Mouse (Mus musculus) heart, embryonic 12.5 days (tissue): Measurements from ENCODE around the gene 9530053A07Rik. TPM values are rescaled to one million over a fixed set of nuclear protein-coding genes. Genes with fewer than 3 reads are reported as not detected.
"Not testable (repeated sequence)": the region's sequence is repeated elsewhere in the genome, so short reads cannot be mapped to it uniquely, and the experiment has no call there.

ENCODE experiments used
- ATAC-seq: fragments of 200-750 bp; cut with Nextera tagmentation; 2 replicates; pipeline ENCODE4 v1.8.0; 2017; ENCODE audit warnings: moderate TSS enrichment, moderate library complexity; ENCODE audit not compliant: insufficient number of reproducible peaks, low FRiP score
- H3K27ac ChIP-seq: fragments of 300-500 bp; sonication (generic); 2 replicates; pipeline ENCODE4 v1.5.1; 2016; ENCODE audit warnings: mild to moderate bottlenecking, moderate library complexity; ENCODE audit not compliant: poor library complexity, severe bottlenecking
- H3K27me3 ChIP-seq: fragments of 300-500 bp; sonication (generic); replicated peaks from 2 replicates; pipeline ENCODE4 v1.6.1; 2016; ENCODE audit warnings: mild to moderate bottlenecking, moderate library complexity
- H3K36me3 ChIP-seq: fragments of 300-500 bp; sonication (generic); 2 replicates; pipeline ENCODE4 v1.6.1; 2016; ENCODE audit warnings: mild to moderate bottlenecking, moderate library complexity
- H3K4me1 ChIP-seq: fragments of 300-500 bp; sonication (generic); replicated peaks from 2 replicates; pipeline ENCODE4 v1.6.1; 2016; ENCODE audit warnings: mild to moderate bottlenecking
- H3K4me2 ChIP-seq: fragments of 300-500 bp; sonication (generic); 2 replicates; pipeline ENCODE4 v1.6.1; 2016; ENCODE audit warnings: mild to moderate bottlenecking, moderate library complexity
- H3K4me3 ChIP-seq: fragments of 300-500 bp; sonication (generic); 2 replicates; pipeline ENCODE4 v1.5.1; 2016; ENCODE audit warnings: mild to moderate bottlenecking
- H3K9ac ChIP-seq: fragments of 300-500 bp; sonication (generic); 2 replicates; pipeline ENCODE4 v1.6.1; 2016; ENCODE audit warnings: mild to moderate bottlenecking, moderate library complexity
- H3K9me3 ChIP-seq: fragments of 300-500 bp; sonication (generic); replicated peaks from 2 replicates; pipeline ENCODE4 v1.6.1; 2016; ENCODE audit warnings: mild to moderate bottlenecking, moderate library complexity
- WGBS: fragments of 180-500 bp; shearing (Covaris S2); methylation state at CpG from one replicate; pipeline ENCODE4 v1.1.7; 2016; 5-methylcytosine and 5-hydroxymethylcytosine counted together
- polyA plus RNA-seq: library from polyadenylated mRNA; unstranded; fragments of >200 nt; fragmentation: Nextera tagmentation; extraction: Ambion mirVana; gene quantifications from 2 replicates; pipeline ENCODE4 v1.2.1, GENCODE M21; 2016

9530053A07Rik gene
- 0.04 and 0.08 TPM in 2 replicates for polyA plus RNA-seq

DNA sequence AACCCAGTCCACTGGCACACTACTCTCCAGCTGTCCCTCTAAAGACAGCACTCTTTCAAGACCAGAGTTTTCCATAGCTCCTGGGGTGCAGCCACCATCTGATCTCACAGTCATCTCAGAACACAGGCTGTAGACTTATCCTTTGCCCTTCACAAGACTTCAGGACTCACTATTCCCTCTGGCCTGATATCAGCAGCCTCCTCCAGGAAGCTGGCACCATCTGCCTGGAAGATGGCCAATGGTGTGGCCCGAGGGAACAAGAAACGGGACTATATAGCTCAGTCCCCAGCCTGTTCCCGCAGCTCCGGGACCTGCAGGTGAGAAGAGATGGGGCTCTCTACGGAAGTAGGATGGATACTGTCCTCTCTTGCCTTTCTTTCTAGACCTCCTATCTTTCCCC lies at the start of gene 9530053A07Rik:
TSS of gene 9530053A07Rik (plus strand) at position 301 of the 400 bp plus-strand sequence.
- H3K27ac ChIP-seq = no peak within 1 kb of the TSS
- no peak for ATAC-seq
- no peaks in the 10 kb centered on the region for H3K4me1 ChIP-seq
- no peaks in the 10 kb centered on the region for H3K36me3 ChIP-seq
- 80% methylated on average over 5 of the region's 5 CpGs for WGBS
- H3K27me3 ChIP-seq = no peaks in the 10 kb centered on the region
- no peaks in the 10 kb centered on the region for H3K9me3 ChIP-seq
- H3K9ac ChIP-seq = no peak within 1 kb of the TSS
- H3K4me2 ChIP-seq = no peak within 1 kb of the TSS
- H3K4me3 ChIP-seq = no peak within 1 kb of the TSS

- WGBS = 60% methylated on average over 7 of the region's 7 CpGs
- no peaks in the 10 kb centered on the region for H3K36me3 ChIP-seq
- no peak overlapping the region for H3K4me2 ChIP-seq
- ATAC-seq = no peak
- no peaks in the 10 kb centered on the region for H3K4me1 ChIP-seq
- peaks cover 3% of the 10 kb centered on the region; the same call in 1 of the 2 replicates for H3K27me3 ChIP-seq
- H3K9me3 ChIP-seq = 0 out of 2 replicates have a peak, but pooled peaks cover 5% of the 10 kb centered on the region
- no peak overlapping the region for H3K27ac ChIP-seq
- H3K9ac ChIP-seq = no peak overlapping the region
- H3K4me3 ChIP-seq = no peak overlapping the region
Measured at GRCm38 (mm10) chr7:28084215-28084614, 45.1 kb upstream of the 9530053A07Rik start.

GRCm38 (mm10) chr7:28086236-28086635 lies 43.0 kb upstream of the 9530053A07Rik start:
- H3K27me3 ChIP-seq = peaks cover 3% of the 10 kb centered on the region; the same call in 1 of the 2 replicates
- no peaks in the 10 kb centered on the region for H3K4me1 ChIP-seq
- no peak overlapping the region for H3K9ac ChIP-seq
- ATAC-seq = no peak
- no peak overlapping the region for H3K4me3 ChIP-seq
- H3K27ac ChIP-seq = no peak overlapping the region
- 0 out of 2 replicates have a peak, but pooled peaks cover 5% of the 10 kb centered on the region for H3K9me3 ChIP-seq
- 77% methylated on average over 16 of the region's 16 CpGs for WGBS
- no peaks in the 10 kb centered on the region for H3K36me3 ChIP-seq
- no peak overlapping the region for H3K4me2 ChIP-seq

DNA sequence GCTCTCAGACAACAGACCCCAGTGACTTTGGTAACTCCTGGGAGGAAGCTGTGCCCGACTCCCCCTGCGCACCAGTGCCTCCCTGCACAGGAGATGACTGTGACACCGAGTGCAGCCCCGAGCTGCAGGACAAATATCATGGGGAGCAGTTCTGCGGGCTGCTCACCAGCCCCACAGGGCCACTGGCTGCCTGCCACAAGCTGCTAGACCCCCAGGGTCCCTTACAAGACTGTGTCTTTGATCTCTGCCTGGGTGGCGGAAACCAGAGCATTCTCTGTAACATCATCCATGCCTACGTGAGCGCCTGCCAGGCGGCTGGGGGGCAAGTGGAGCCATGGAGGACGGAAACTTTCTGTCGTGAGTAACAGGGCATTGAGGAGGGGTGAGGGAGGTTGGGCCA lies 35.7 kb upstream of the 9530053A07Rik start:
- Histone ChIP-seq H3K27ac (no peak overlapping the region), H3K4me2 (no peak overlapping the region), H3K4me3 (no peak overlapping the region), H3K9me3 (no peaks in the 10 kb centered on the region), H3K36me3 (no peaks in the 10 kb centered on the region), H3K9ac (no peak overlapping the region), H3K4me1 (no peaks in the 10 kb centered on the region), H3K27me3 (0 out of 2 replicates have a peak, but pooled peaks cover 5% of the 10 kb centered on the region)
- no peak for ATAC-seq
- 33% methylated on average over 11 of the region's 11 CpGs for WGBS

DNA sequence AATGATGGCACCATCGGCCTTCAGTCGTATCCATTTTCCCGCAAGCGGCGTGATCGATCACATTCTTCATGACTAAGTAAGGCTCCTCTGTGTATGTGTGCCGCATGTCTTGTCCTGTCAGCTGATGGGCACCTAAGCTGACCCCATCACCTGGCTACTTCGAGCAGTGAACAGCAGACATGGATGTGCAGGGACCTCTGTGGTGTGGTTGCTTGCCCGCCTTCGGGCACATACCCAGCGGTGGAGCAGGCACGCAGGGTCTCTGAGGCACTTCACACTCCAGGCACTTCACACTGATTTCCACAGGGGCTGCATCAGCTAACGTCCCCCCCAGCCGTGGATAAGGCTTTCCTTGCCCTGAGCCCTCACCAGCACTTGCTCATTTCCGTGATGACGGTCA lies 30.2 kb upstream of the 9530053A07Rik start:
- H3K36me3 ChIP-seq = no peaks in the 10 kb centered on the region
- peaks cover 15% of the 10 kb centered on the region; the same call in 1 of the 2 replicates for H3K27me3 ChIP-seq
- no peak overlapping the region for H3K4me2 ChIP-seq
- no peak overlapping the region for H3K9ac ChIP-seq
- H3K9me3 ChIP-seq = peaks cover 14% of the 10 kb centered on the region
- H3K4me1 ChIP-seq = no peaks in the 10 kb centered on the region
- no peak overlapping the region for H3K27ac ChIP-seq
- 91% methylated on average over 16 of the region's 16 CpGs for WGBS
- no peak for ATAC-seq
- no peak overlapping the region for H3K4me3 ChIP-seq

DNA sequence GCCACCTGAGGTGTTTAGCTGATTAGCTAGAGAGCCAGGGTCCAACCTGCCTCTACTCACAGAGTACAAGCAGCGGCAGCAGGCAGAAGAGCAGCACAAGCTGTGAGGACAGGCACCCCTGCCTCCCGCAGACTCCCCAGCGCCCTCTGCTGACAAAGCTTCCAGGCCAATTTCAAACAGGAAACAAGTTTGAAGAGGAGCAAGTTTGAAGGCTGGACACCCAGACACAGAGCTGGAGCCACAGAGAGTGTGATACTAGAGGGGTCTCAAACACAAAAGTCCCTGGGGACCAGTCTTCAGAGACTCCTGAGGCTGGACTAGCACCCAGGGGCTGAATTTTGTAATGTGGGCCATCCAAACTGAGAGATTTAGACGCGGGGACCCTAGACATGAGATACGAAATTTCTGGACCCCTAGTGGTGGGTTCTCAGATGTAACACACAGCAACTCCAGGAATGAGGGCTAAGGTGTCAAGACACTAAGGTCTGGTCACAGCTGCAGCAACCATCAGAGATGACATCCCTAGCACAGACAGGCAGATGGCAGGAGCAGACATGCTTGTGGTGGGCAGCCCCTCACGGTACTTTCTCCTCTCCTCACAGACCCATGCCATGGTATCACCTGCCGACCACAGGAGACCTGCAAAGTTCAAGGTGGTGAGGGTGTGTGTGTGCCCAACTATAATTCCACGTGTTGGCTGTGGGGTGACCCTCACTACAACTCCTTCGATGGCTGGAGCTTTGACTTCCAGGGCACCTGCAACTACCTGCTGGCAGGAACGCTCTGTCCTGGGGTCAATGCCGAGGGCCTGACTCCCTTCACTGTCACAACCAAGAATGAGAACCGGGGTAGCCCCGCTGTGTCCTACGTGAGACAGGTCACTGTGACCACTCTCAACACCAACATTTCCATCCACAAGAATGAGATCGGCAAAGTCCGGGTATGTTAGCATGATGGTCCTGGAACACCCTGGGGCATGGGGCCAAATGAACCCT lies 28.4 kb upstream of the 9530053A07Rik start:
- H3K4me3 ChIP-seq = no peak overlapping the region
- H3K9me3 ChIP-seq = peaks cover 14% of the 10 kb centered on the region
- peaks cover 28% of the 10 kb centered on the region; the same call in 1 of the 2 replicates for H3K27me3 ChIP-seq
- ATAC-seq = no peak
- WGBS = 57% methylated on average over 17 of the region's 17 CpGs
- no peak overlapping the region for H3K4me2 ChIP-seq
- no peak overlapping the region for H3K9ac ChIP-seq
- no peaks in the 10 kb centered on the region for H3K36me3 ChIP-seq
- H3K27ac ChIP-seq = no peak overlapping the region
- peaks cover 5% of the 10 kb centered on the region; the same call in 1 of the 2 replicates for H3K4me1 ChIP-seq

GRCm38 (mm10) chr7:28102936-28103335 lies 26.3 kb upstream of the 9530053A07Rik start:
- H3K36me3 ChIP-seq, H3K27ac ChIP-seq, H3K9ac ChIP-seq, ATAC-seq, H3K4me3 ChIP-seq, H3K4me1 ChIP-seq, H3K4me2 ChIP-seq: not testable (repeated sequence)
- Histone ChIP-seq H3K9me3 (peaks cover 14% of the 10 kb centered on the region), H3K27me3 (peaks cover 28% of the 10 kb centered on the region; the same call in 1 of the 2 replicates)
- WGBS = 48% methylated on average over 5 of the region's 5 CpGs

- peak overlapping the region; percentile 63 for H3K4me2 ChIP-seq
- 0 out of 2 replicates have a peak, but pooled peaks have one; percentile 34 for ATAC-seq
- no peak overlapping the region for H3K27ac ChIP-seq
- H3K9ac ChIP-seq = peak overlapping the region; percentile 42; the same call in 1 of the 2 replicates
- no peaks in the 10 kb centered on the region for H3K36me3 ChIP-seq
- H3K27me3 ChIP-seq = peaks cover 28% of the 10 kb centered on the region; the same call in 1 of the 2 replicates
- H3K4me3 ChIP-seq = peak overlapping the region; percentile 28; the same call in 1 of the 2 replicates
- peaks cover 5% of the 10 kb centered on the region; the same call in 1 of the 2 replicates for H3K4me1 ChIP-seq
- 3% methylated on average over 23 of the region's 23 CpGs for WGBS
- H3K9me3 ChIP-seq = 0 out of 2 replicates have a peak, but pooled peaks cover 6% of the 10 kb centered on the region
Measured at GRCm38 (mm10) chr7:28104670-28105069, 24.6 kb upstream of the 9530053A07Rik start.

DNA sequence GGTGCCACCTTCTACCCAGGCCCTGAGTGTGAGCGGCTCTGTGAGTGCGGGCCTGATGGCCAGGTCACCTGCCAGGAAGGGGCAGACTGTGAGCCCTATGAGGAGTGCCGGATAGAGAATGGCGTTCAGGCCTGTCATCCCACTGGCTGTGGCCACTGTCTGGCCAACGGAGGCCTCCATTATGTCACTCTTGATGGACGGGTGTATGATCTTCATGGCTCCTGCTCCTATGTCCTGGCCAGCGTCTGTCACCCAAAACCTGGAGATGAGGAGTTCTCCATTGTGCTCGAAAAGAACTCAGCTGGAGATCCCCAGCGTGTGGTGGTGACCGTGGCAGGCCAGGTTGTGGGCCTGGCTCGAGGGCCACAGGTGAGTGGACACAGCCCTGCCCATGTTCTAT lies 23.0 kb upstream of the 9530053A07Rik start:
- no peak for ATAC-seq
- no peaks in the 10 kb centered on the region for H3K9me3 ChIP-seq
- H3K4me3 ChIP-seq = no peak overlapping the region
- H3K27me3 ChIP-seq = peaks cover 28% of the 10 kb centered on the region; the same call in 1 of the 2 replicates
- peaks cover 5% of the 10 kb centered on the region; the same call in 1 of the 2 replicates for H3K4me1 ChIP-seq
- WGBS = 79% methylated on average over 11 of the region's 11 CpGs
- H3K4me2 ChIP-seq = no peak overlapping the region
- no peaks in the 10 kb centered on the region for H3K36me3 ChIP-seq
- H3K27ac ChIP-seq = no peak overlapping the region
- no peak overlapping the region for H3K9ac ChIP-seq

DNA sequence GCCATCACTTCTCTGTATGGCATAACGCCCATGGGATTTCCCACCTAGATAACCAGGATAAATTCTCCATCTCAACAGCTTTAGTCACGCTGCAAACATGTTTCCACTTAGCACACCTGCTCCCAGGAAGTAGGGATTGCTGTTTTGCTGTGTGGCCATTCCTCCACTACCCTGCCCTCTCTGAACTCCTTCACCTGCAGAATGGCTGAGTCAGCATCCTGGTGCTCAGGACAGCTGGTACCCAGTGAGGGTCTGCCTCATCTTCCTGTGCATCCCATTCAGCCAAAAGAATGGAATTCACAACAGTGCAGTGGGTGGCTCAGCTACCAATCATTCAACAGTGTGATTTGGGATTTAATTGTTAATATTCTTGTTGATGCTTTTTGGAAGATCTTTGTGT lies 14.6 kb upstream of the 9530053A07Rik start:
- Histone ChIP-seq H3K4me1 (no peaks in the 10 kb centered on the region), H3K4me3 (no peak overlapping the region), H3K9ac (no peak overlapping the region), H3K36me3 (no peaks in the 10 kb centered on the region), H3K4me2 (no peak overlapping the region), H3K9me3 (no peaks in the 10 kb centered on the region), H3K27ac (no peak overlapping the region), H3K27me3 (no peaks in the 10 kb centered on the region)
- 74% methylated on average over 2 of the region's 2 CpGs for WGBS
- ATAC-seq = no peak

DNA sequence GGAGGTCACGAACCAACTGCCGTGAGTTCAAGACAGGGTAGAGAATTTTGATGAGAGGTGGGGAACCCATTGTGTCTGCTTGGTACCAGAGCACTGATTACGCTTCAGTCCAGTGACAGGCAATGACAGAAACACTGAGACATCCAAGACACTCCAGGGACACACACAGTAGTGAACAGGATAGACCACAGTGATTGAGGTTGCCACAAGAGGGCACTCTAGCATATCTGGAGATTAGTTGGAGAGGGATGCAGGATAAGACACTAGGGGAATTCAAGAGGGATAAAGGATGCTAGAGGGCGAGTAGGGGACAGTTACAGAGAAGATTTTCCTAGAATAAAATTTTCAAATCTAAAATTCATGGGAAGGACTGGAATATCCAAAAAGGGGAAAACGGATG lies 8.3 kb downstream of the 9530053A07Rik start:
- 53% methylated on average over 5 of the region's 5 CpGs for WGBS
- H3K4me3 ChIP-seq = no peak overlapping the region
- peaks cover 5% of the 10 kb centered on the region; the same call in 1 of the 2 replicates for H3K9me3 ChIP-seq
- H3K4me1 ChIP-seq = no peaks in the 10 kb centered on the region
- no peaks in the 10 kb centered on the region for H3K36me3 ChIP-seq
- H3K27me3 ChIP-seq = no peaks in the 10 kb centered on the region
- ATAC-seq = no peak
- no peak overlapping the region for H3K27ac ChIP-seq
- no peak overlapping the region for H3K9ac ChIP-seq
- no peak overlapping the region for H3K4me2 ChIP-seq
